Mouse (Mus musculus) liver, adult 2 months (tissue): ENCODE data around the gene Lmbrd1.

Source experiments
- CTCF ChIP-seq: fragments of 200-500 bp; IDR thresholded peaks from 2 replicates; pipeline ENCODE4 v1.5.1; 2011; ENCODE audit warnings: low read depth, low read length, control low read depth
- POLR2A ChIP-seq: fragments of 200-500 bp; IDR thresholded peaks from 2 replicates; pipeline ENCODE4 v1.6.1; 2011; ENCODE audit warnings: low read length, control low read depth; ENCODE audit not compliant: insufficient read depth; ENCODE audit errors: extremely low read depth

DNA sequence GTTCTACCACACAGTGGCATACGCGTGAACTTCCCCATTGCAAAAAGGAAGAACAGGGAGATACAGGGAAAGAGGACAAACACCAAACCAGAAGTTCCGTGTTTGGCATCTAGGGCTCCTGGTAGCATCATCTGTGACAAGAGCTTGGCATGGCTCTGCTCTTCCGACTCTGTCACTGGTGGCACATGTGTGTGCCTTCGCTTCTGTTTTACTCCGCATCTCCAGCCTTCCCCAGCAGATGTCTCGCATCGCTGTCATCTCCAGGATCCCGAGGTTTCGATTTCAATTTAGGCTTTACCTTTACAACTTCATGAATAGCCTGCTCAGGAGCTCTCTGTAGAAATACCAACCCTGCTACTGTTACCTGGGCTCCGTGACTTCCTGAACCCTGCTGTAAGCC is 51.4 kb downstream of the Lmbrd1 start:
- no peak for TF ChIP-seq CTCF
- no peak for TF ChIP-seq POLR2A
